Mouse (Mus musculus): ENCODE measurements around the gene Mup3.

- TF ChIP-seq CTCF (IDR thresholded peaks at IDR 0.05; ENCODE audit: borderline replicate concordance, control insufficient read depth, extremely low read depth, insufficient read depth, low read length, poor library complexity) (no peak), POLR2A (IDR thresholded peaks at IDR 0.05; ENCODE audit: control insufficient read depth, extremely low read depth, insufficient read depth, low read length, poor library complexity) (no peak)
These were observed 46.6 kb upstream of the Mup3 start for GRCm38 (mm10) chr4:62133706-62134105.

All from thymus, adult 2 months (tissue).